Mouse (Mus musculus) ES-Bruce4 (cell line): ENCODE data around the gene Hmgcll1.

Experiments
- CTCF ChIP-seq: IDR thresholded peaks from one replicate; pipeline ENCODE4 v1.8.1; 2011; ENCODE audit warnings: low read depth, low read length
- POLR2A ChIP-seq: IDR thresholded peaks from one replicate; pipeline ENCODE4 v1.8.1; 2011; ENCODE audit warnings: low read length; ENCODE audit not compliant: insufficient read depth

- no peak for TF ChIP-seq CTCF
- no peak for TF ChIP-seq POLR2A
Observed at GRCm38 (mm10) chr9:76015971-76016370, 1.3 kb downstream of the Hmgcll1 start.
